Comparison of ENCODE assay signal across 23 mouse cellular contexts in genomic region chr5:110444509-110444908, GRCm38 (mm10).
"Had no signal": no experiment of that assay in that cellular context is flagged by ENCODE, and none has a peak within 500 bp of the region (broad histone marks: within the 10 kb centered on the region; RNA-seq: fewer than 3 reads in every experiment).

No protein-coding gene starts in this region.

- H3K27me3 ChIP-seq: limb, embryonic 13.5 days; lung, embryonic 15.5 days; megakaryocyte, embryonic 14.5 days; midbrain, embryonic 15.5 days; neural tube, embryonic 12.5 days; neural tube, embryonic 15.5 days had no signal

- H3K36me3 ChIP-seq: limb, embryonic 13.5 days; liver, embryonic 12.5 days; lung, embryonic 15.5 days; midbrain, embryonic 10.5 days; midbrain, embryonic 15.5 days; neural tube, embryonic 12.5 days; neural tube, embryonic 15.5 days had no signal

- H3K4me2 ChIP-seq: limb, embryonic 13.5 days; liver, embryonic 12.5 days; liver, embryonic 15.5 days; lung, embryonic 15.5 days; midbrain, embryonic 15.5 days; neural tube, embryonic 12.5 days; neural tube, embryonic 15.5 days had no signal

- ATAC-seq: liver, embryonic 12.5 days; midbrain, embryonic 15.5 days had no signal

- DNase-seq: kidney, postnatal 25 days; layer of hippocampus, adult 9-11 months; liver; lung, adult 18-20 months; lung, postnatal 10 days; lung, postnatal 36 days; right cerebral cortex, adult 18-20 months; right cerebral cortex, postnatal 14 days; right cerebral cortex, postnatal 4 days; thymus, postnatal 25 days had no signal

- H3K9ac ChIP-seq: limb, embryonic 13.5 days; liver, embryonic 12.5 days; liver, embryonic 15.5 days; lung, embryonic 15.5 days; midbrain, embryonic 15.5 days; neural tube, embryonic 12.5 days; neural tube, embryonic 15.5 days had no signal

- H3K9me3 ChIP-seq: limb, embryonic 10.5 days; limb, embryonic 13.5 days; liver, embryonic 12.5 days; liver, embryonic 15.5 days; lung, embryonic 15.5 days; megakaryocyte, embryonic 14.5 days; midbrain, embryonic 10.5 days; midbrain, embryonic 15.5 days; neural tube, embryonic 12.5 days; neural tube, embryonic 15.5 days had no signal

- H3K4me3 ChIP-seq: layer of hippocampus, adult 2 months; limb, embryonic 10.5 days; limb, embryonic 13.5 days; liver, embryonic 12.5 days; liver, embryonic 15.5 days; lung, embryonic 15.5 days; megakaryocyte, embryonic 14.5 days; midbrain, embryonic 10.5 days; midbrain, embryonic 15.5 days; neural tube, embryonic 12.5 days; neural tube, embryonic 15.5 days had no signal

- H3K27ac ChIP-seq: kidney, postnatal 0 days; layer of hippocampus, adult 2 months; limb, embryonic 10.5 days; limb, embryonic 13.5 days; liver, embryonic 12.5 days; liver, embryonic 15.5 days; lung, embryonic 15.5 days; midbrain, embryonic 10.5 days; midbrain, embryonic 15.5 days; neural tube, embryonic 12.5 days; neural tube, embryonic 15.5 days; stomach, postnatal 0 days had no signal
